Mouse (Mus musculus): Measurements from ENCODE around the gene Minos1. TPM values are rescaled to one million over a fixed set of nuclear protein-coding genes. Genes with fewer than 3 reads are reported as not detected.

Gene Minos1
- polyA plus RNA-seq, 1 experiment from 2014 or later = 555 TPM

DNA sequence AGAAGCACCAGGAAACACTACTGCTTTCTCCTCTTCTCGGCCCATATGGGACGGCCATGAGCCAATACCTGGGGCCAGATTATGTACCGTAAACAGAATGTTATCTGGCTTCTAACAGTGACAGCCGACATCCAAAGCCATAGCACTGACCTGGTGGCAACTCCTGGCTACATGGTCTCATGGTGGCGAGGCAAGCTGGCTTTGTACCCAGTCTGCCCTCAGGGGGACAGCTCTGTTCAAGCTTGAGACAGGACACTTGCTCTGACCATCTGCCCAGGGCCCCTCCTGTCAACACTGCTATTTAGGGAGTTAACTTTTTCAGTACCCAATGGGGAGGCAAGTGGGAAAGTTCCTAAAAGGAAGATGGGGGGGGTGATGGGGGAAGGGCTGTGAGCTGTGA lies 73.6 kb downstream of the Minos1 start:
- Histone ChIP-seq H3K4me1 (ENCODE audit: control insufficient read depth, insufficient read depth, low read length) (no peaks in the 10 kb centered on the region), H3K27me3 (replicated peaks; ENCODE audit: control insufficient read depth, insufficient read depth, low read length) (no peaks in the 10 kb centered on the region), H3K36me3 (ENCODE audit: control insufficient read depth, insufficient read depth, low read length) (no peaks in the 10 kb centered on the region), H3K4me2 (ENCODE audit: low read depth, low read length) (no peak overlapping the region), H3K9ac (ENCODE audit: low read depth, low read length) (no peak overlapping the region), H3K9me3 (ENCODE audit: control insufficient read depth, low read length) (no peaks in the 10 kb centered on the region), H3K4me3 (ENCODE audit: low read depth, low read length) (no peak overlapping the region), H3K27ac (replicated peaks; ENCODE audit: low read depth, low read length) (no peak overlapping the region)
- ATAC-seq (ENCODE audit: low read depth) (no peak), DNase-seq (ENCODE audit: low spot score) (no peak)
- WGBS = 68% methylated on average over 5 of the region's 5 CpGs

DNA sequence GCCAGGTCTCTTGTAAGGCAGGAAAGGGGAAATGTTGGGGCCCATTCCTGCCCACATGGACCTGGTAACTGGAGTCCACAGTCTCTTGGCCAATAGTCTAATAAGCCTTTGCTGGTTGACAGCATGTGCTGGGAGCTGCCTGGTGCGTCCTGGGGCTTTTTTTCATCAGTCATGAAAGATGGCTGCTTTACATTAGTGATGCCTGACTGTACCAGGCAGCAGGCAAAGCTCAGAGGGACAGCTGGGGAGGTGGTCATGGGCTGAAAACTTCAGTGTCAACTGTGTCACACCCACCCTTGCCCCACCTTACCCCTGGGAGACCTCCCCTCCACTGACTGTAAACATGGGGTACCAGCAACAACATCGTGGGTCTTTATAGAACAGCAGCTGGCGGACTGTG lies 75.2 kb downstream of the Minos1 start:
- DNase-seq (ENCODE audit: low spot score) (no peak), ATAC-seq (ENCODE audit: low read depth) (no peak)
- no peaks in the 10 kb centered on the region for H3K27me3 ChIP-seq (replicated peaks; ENCODE audit: control insufficient read depth, insufficient read depth, low read length)

DNA sequence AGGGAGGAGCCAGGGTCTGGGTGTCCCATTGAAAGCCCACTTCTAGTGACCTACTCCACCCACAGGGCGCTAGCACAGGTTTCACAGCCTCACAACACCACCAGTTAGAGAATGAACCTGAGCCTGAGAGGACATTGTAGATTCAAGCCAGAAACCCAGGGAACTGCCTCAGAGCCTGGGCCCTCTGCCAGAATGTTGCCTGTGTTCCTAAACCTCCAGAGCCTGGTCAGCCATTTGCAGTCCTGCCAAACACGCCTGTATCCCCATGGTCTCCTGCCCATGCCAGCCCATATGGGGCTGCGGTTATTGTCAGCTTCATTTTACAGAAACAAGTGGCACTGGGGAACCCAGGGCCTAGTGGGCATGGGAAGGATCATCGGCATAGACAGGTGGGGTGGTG lies 75.6 kb downstream of the Minos1 start:
- 79% methylated on average over 4 of the region's 4 CpGs for WGBS
- Histone ChIP-seq H3K4me1 (ENCODE audit: control insufficient read depth, insufficient read depth, low read length) (no peaks in the 10 kb centered on the region), H3K4me3 (ENCODE audit: low read depth, low read length) (no peak overlapping the region), H3K36me3 (ENCODE audit: control insufficient read depth, insufficient read depth, low read length) (no peaks in the 10 kb centered on the region), H3K27me3 (replicated peaks; ENCODE audit: control insufficient read depth, insufficient read depth, low read length) (no peaks in the 10 kb centered on the region), H3K27ac (replicated peaks; ENCODE audit: low read depth, low read length) (no peak overlapping the region), H3K4me2 (ENCODE audit: low read depth, low read length) (no peak overlapping the region), H3K9ac (ENCODE audit: low read depth, low read length) (no peak overlapping the region), H3K9me3 (ENCODE audit: control insufficient read depth, low read length) (no peaks in the 10 kb centered on the region)
- DNase-seq (ENCODE audit: low spot score) (no peak), ATAC-seq (ENCODE audit: low read depth) (no peak)

More for the DNA sequence above, 75.2 kb downstream of the Minos1 start:
- Histone ChIP-seq H3K9me3 (ENCODE audit: control insufficient read depth, low read length) (no peaks in the 10 kb centered on the region), H3K9ac (ENCODE audit: low read depth, low read length) (no peak overlapping the region), H3K36me3 (ENCODE audit: control insufficient read depth, insufficient read depth, low read length) (no peaks in the 10 kb centered on the region), H3K4me2 (ENCODE audit: low read depth, low read length) (no peak overlapping the region), H3K4me3 (ENCODE audit: low read depth, low read length) (no peak overlapping the region), H3K4me1 (ENCODE audit: control insufficient read depth, insufficient read depth, low read length) (no peaks in the 10 kb centered on the region), H3K27ac (replicated peaks; ENCODE audit: low read depth, low read length) (no peak overlapping the region)
- WGBS = 70% methylated on average over 3 of the region's 3 CpGs

DNA sequence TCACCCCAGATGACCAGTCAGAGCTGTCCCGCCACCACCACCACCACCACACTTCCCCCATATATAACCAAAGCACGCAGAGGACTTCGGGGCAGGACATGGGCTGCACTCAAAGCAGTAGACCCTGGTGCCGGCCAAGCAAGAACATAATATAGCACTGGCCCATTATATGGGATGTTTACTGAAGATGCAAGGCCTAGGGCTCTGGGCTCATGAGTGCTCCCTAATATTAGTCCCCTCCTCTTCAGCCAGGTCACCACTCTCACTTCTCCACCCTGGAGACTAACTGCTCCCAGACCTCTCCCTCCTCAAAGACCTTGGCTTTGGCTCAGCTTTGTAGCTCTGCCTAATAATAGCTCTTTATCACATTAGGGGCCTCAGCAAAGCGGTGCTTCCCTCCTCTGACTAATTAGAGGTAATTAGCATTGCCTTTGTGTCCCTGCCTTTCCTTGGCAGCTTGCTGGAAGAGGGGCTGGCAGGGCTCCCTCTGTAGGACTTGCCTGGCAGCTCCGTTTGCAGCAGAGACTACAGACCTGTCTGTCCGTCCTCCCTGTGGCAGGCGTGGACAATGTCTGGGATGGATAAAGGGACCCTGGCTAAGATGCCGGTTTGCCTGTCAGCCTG lies 76.5 kb downstream of the Minos1 start:
- ATAC-seq (ENCODE audit: low read depth) (peak; percentile 57; the same call in 1 of the 2 replicates), DNase-seq (ENCODE audit: low spot score) (peak; percentile 51)
- Histone ChIP-seq H3K9me3 (ENCODE audit: control insufficient read depth, low read length) (no peaks in the 10 kb centered on the region), H3K36me3 (ENCODE audit: control insufficient read depth, insufficient read depth, low read length) (no peaks in the 10 kb centered on the region), H3K27me3 (replicated peaks; ENCODE audit: control insufficient read depth, insufficient read depth, low read length) (no peaks in the 10 kb centered on the region), H3K4me1 (ENCODE audit: control insufficient read depth, insufficient read depth, low read length) (no peaks in the 10 kb centered on the region), H3K9ac (ENCODE audit: low read depth, low read length) (no peak overlapping the region), H3K4me2 (ENCODE audit: low read depth, low read length) (no peak overlapping the region), H3K27ac (replicated peaks; ENCODE audit: low read depth, low read length) (no peak overlapping the region), H3K4me3 (ENCODE audit: low read depth, low read length) (no peak overlapping the region)
- 45% methylated on average over 9 of the region's 9 CpGs for WGBS

DNA sequence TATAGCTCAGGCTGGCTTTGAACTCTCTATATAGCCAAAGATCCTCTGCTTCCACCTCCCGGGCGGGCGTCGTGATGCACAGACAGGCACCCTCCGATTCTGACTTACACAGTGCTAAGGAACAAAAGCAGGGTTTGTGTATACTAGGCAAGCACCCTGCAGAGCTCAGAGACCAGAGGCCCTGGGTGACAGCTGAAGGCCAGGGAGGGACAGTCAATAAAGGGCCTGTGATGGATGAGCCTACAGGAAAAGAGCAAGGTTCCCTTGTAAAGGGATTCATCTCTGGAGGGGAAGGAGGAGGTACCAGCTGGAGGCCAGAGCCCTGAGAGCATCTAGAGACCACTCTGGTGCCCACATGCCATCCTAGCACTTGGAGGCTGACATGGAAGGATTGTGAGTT lies 77.5 kb downstream of the Minos1 start:
- 53% methylated on average over 5 of the region's 5 CpGs for WGBS
- DNase-seq (ENCODE audit: low spot score) = no peak
- Histone ChIP-seq H3K9me3 (ENCODE audit: control insufficient read depth, low read length) (no peaks in the 10 kb centered on the region), H3K4me2 (ENCODE audit: low read depth, low read length) (no peak overlapping the region), H3K27me3 (replicated peaks; ENCODE audit: control insufficient read depth, insufficient read depth, low read length) (no peaks in the 10 kb centered on the region), H3K4me1 (ENCODE audit: control insufficient read depth, insufficient read depth, low read length) (no peaks in the 10 kb centered on the region), H3K9ac (ENCODE audit: low read depth, low read length) (no peak overlapping the region), H3K36me3 (ENCODE audit: control insufficient read depth, insufficient read depth, low read length) (no peaks in the 10 kb centered on the region), H3K27ac (replicated peaks; ENCODE audit: low read depth, low read length) (no peak overlapping the region), H3K4me3 (ENCODE audit: low read depth, low read length) (no peak overlapping the region)
- ATAC-seq (ENCODE audit: low read depth) = no peak

DNA sequence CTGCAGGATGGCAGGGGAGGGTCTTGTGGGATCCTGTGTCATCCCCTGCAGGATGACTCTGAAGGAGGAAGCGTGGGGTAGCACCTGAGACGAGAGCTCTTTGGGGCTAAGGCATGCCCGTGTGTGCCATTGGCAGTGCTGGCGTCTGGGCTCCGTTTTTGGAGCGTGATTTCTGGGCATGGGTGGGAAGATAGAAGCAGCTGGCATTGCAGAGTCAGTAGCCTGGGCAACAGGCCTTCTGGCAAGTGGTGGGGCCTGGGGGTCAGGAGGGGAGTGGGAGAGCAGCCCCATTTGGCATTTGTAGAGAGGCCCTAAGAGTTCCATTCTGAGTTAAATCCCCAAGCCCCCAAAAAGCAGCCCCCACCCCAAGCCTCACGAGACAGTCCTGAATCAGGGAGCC lies 78.1 kb downstream of the Minos1 start:
- Histone ChIP-seq H3K9ac (ENCODE audit: low read depth, low read length) (no peak overlapping the region), H3K4me2 (ENCODE audit: low read depth, low read length) (no peak overlapping the region), H3K36me3 (ENCODE audit: control insufficient read depth, insufficient read depth, low read length) (no peaks in the 10 kb centered on the region), H3K4me1 (ENCODE audit: control insufficient read depth, insufficient read depth, low read length) (no peaks in the 10 kb centered on the region), H3K27me3 (replicated peaks; ENCODE audit: control insufficient read depth, insufficient read depth, low read length) (no peaks in the 10 kb centered on the region), H3K9me3 (ENCODE audit: control insufficient read depth, low read length) (no peaks in the 10 kb centered on the region), H3K4me3 (ENCODE audit: low read depth, low read length) (no peak overlapping the region), H3K27ac (replicated peaks; ENCODE audit: low read depth, low read length) (no peak overlapping the region)
- WGBS = 81% methylated on average over 7 of the region's 7 CpGs
- no peak for ATAC-seq (ENCODE audit: low read depth)
- DNase-seq (ENCODE audit: low spot score) = no peak

Other genes starting within 250 kb of the Minos1 start
- gene Otud3, start 217.2 kb downstream of the Minos1 start, polyA plus RNA-seq (2014; fragmentation: Nextera tagmentation; extraction: Ambion mirVana) = 4.0 and 4.1 TPM in 2 replicates
- not detected in 2 replicates for gene Rnf186, start 164.0 kb downstream of the Minos1 start, polyA plus RNA-seq (2014; fragmentation: Nextera tagmentation; extraction: Ambion mirVana)
- 3.8 and 4.7 TPM in 2 replicates for gene Tmco4, start 158.2 kb downstream of the Minos1 start, polyA plus RNA-seq (2014; fragmentation: Nextera tagmentation; extraction: Ambion mirVana)
- gene Htr6, start 55.5 kb downstream of the Minos1 start, polyA plus RNA-seq (2014; fragmentation: Nextera tagmentation; extraction: Ambion mirVana) = 0.17 TPM in 1 of 2 replicates, not detected in the other
- 124 and 133 TPM in 2 replicates for gene Nbl1, start 38.1 kb downstream of the Minos1 start, polyA plus RNA-seq (2014; fragmentation: Nextera tagmentation; extraction: Ambion mirVana)
- 293 and 299 TPM in 2 replicates for gene Capzb, start 61.8 kb upstream of the Minos1 start, polyA plus RNA-seq (2014; fragmentation: Nextera tagmentation; extraction: Ambion mirVana)
- gene Pqlc2, start 179.6 kb upstream of the Minos1 start, polyA plus RNA-seq (2014; fragmentation: Nextera tagmentation; extraction: Ambion mirVana) = 10.9 and 12.3 TPM in 2 replicates
- 68.6 and 78.9 TPM in 2 replicates for gene Akr7a5, start 179.6 kb upstream of the Minos1 start, polyA plus RNA-seq (2014; fragmentation: Nextera tagmentation; extraction: Ambion mirVana)
- 92.5 and 99.5 TPM in 2 replicates for gene Mrto4, start 221.5 kb upstream of the Minos1 start, polyA plus RNA-seq (2014; fragmentation: Nextera tagmentation; extraction: Ambion mirVana)
- gene Emc1, start 221.5 kb upstream of the Minos1 start, polyA plus RNA-seq (2014; fragmentation: Nextera tagmentation; extraction: Ambion mirVana) = 14.1 and 15.3 TPM in 2 replicates
- gene Ubr4, start 221.5 kb upstream of the Minos1 start, polyA plus RNA-seq (2014; fragmentation: Nextera tagmentation; extraction: Ambion mirVana) = 72.4 and 77.5 TPM in 2 replicates

Measured in embryonic facial prominence, embryonic 14.5 days (tissue).